Mouse (Mus musculus) midbrain, postnatal 0 days (tissue): ENCODE measurements around the gene Nup98. TPM values are rescaled to one million over a fixed set of nuclear protein-coding genes. Genes with fewer than 3 reads are reported as not detected.

ENCODE experiments used
- ATAC-seq: fragments of 200-750 bp; cut with Nextera tagmentation; 2 replicates; pipeline ENCODE4 v1.8.0; 2017; ENCODE audit warnings: moderate number of reproducible peaks, mild to moderate bottlenecking, moderate TSS enrichment, moderate library complexity; ENCODE audit not compliant: low FRiP score
- DNase-seq: peaks from one replicate; pipeline ENCODE4 v3.0.0-alpha.2; 2015; ENCODE audit warnings: low spot score
- H3K27ac ChIP-seq: fragments of 300-500 bp; sonication (generic); 2 replicates; pipeline ENCODE4 v1.5.1; 2014; ENCODE audit warnings: low read depth, mild to moderate bottlenecking, low read length, mixed read lengths
- H3K27me3 ChIP-seq: fragments of 300-500 bp; sonication (generic); 2 replicates; pipeline ENCODE4 v1.6.1; 2014; ENCODE audit warnings: low read length, control low read depth, mixed read lengths; ENCODE audit not compliant: insufficient read depth
- H3K36me3 ChIP-seq: fragments of 300-500 bp; sonication (generic); 2 replicates; pipeline ENCODE4 v1.6.1; 2014; ENCODE audit warnings: low read length, control low read depth, mixed read lengths; ENCODE audit not compliant: insufficient read depth
- H3K4me1 ChIP-seq: fragments of 300-500 bp; sonication (generic); 2 replicates; pipeline ENCODE4 v1.6.1; 2014; ENCODE audit warnings: mild to moderate bottlenecking, control low read depth, antibody characterized with exemption, low read length, mixed read lengths; ENCODE audit not compliant: insufficient read depth
- H3K4me2 ChIP-seq: fragments of 300-500 bp; sonication (generic); 2 replicates; pipeline ENCODE4 v1.6.1; 2014; ENCODE audit warnings: low read depth, mild to moderate bottlenecking, low read length, mixed read lengths; ENCODE audit not compliant: poor library complexity, severe bottlenecking
- H3K4me3 ChIP-seq: fragments of 300-500 bp; sonication (generic); 2 replicates; pipeline ENCODE4 v1.5.1; 2014; ENCODE audit warnings: low read depth, mild to moderate bottlenecking, low read length, moderate library complexity
- H3K9ac ChIP-seq: fragments of 300-500 bp; sonication (generic); replicated peaks from 2 replicates; pipeline ENCODE4 v1.6.1; 2014; ENCODE audit warnings: mild to moderate bottlenecking, low read length, moderate library complexity, mixed read lengths; ENCODE audit not compliant: poor library complexity, severe bottlenecking
- H3K9me3 ChIP-seq: fragments of 300-500 bp; sonication (generic); 2 replicates; pipeline ENCODE4 v1.6.1; 2016; ENCODE audit warnings: low read length, control low read depth
- CTCF ChIP-seq: IDR thresholded peaks from 2 replicates; pipeline ENCODE4 v1.5.1; 2016; ENCODE audit warnings: antibody characterized with exemption, mild to moderate bottlenecking
- WGBS: fragments of 180-500 bp; shearing (Covaris S2); extraction: QIAGEN DNeasy Blood & Tissue Kit; methylation state at CpG from one replicate; pipeline ENCODE4 v1.1.7; 2014; 5-methylcytosine and 5-hydroxymethylcytosine counted together
- polyA plus RNA-seq: library from polyadenylated mRNA; unstranded; fragments of >200 nt; fragmentation: Nextera tagmentation; extraction: Ambion mirVana; gene quantifications from 2 replicates; pipeline ENCODE4 v1.2.1, GENCODE M21; 2015
- total RNA-seq: library from RNA; depleted of rRNA; stranded (reverse); fragments of >200 nt; gene quantifications from 2 replicates; pipeline ENCODE4 v1.2.3, GENCODE M21; 2014; rRNA removed

Nup98 gene
- total RNA-seq (36.3 and 39.5 TPM in 2 replicates), polyA plus RNA-seq (10.0 and 10.2 TPM in 2 replicates)

- peak; percentile 19 for TF ChIP-seq CTCF
- H3K4me3 ChIP-seq, result peak within 1 kb of the TSS; percentile 61
- ATAC-seq (peak; percentile 99), DNase-seq (peak; percentile 99)
- peaks cover 10% of the 10 kb centered on the region for H3K4me1 ChIP-seq
- H3K36me3 ChIP-seq, result no peaks in the 10 kb centered on the region
- peak within 1 kb of the TSS; percentile 64 for H3K9ac ChIP-seq
- H3K4me2 ChIP-seq, result peak within 1 kb of the TSS; percentile 72
- peak within 1 kb of the TSS; percentile 94 for H3K27ac ChIP-seq
- H3K9me3 ChIP-seq, result no peaks in the 10 kb centered on the region
- no peaks in the 10 kb centered on the region for H3K27me3 ChIP-seq
- WGBS, result under 1% methylated on average over 75 of the region's 87 CpGs
These were observed at the start of gene Nup98, which contains the start of gene Pgap2 for GRCm38 (mm10) chr7:102209756-102210721. Gene Nup98 (minus strand): TSS chr7:102210176. Gene Pgap2 (plus strand): TSS chr7:102210208.

- ATAC-seq (no peak), DNase-seq (no peak)
- no peak for TF ChIP-seq CTCF
- WGBS, result 79% methylated on average over 3 of the region's 3 CpGs
- Histone ChIP-seq H3K4me2 (no peak overlapping the region), H3K9ac (no peak overlapping the region), H3K9me3 (no peaks in the 10 kb centered on the region), H3K4me3 (no peak overlapping the region), H3K27ac (no peak overlapping the region), H3K4me1 (no peaks in the 10 kb centered on the region), H3K36me3 (no peaks in the 10 kb centered on the region), H3K27me3 (no peaks in the 10 kb centered on the region)
These were observed 48.8 kb upstream of the Nup98 start for GRCm38 (mm10) chr7:102258753-102259152.

GRCm38 (mm10) chr7:102258189-102258588 lies 48.2 kb upstream of the Nup98 start:
- no peaks in the 10 kb centered on the region for H3K36me3 ChIP-seq
- H3K4me2 ChIP-seq, result no peak overlapping the region
- DNase-seq (peak; percentile 85), ATAC-seq (peak; percentile 45; the same call in 1 of the 2 replicates)
- H3K9ac ChIP-seq, result no peak overlapping the region
- peak; percentile 82 for TF ChIP-seq CTCF
- H3K4me3 ChIP-seq, result no peak overlapping the region
- 17% methylated on average over 4 of the region's 4 CpGs for WGBS
- H3K9me3 ChIP-seq, result no peaks in the 10 kb centered on the region
- no peaks in the 10 kb centered on the region for H3K27me3 ChIP-seq
- H3K27ac ChIP-seq, result no peak overlapping the region
- no peaks in the 10 kb centered on the region for H3K4me1 ChIP-seq

GRCm38 (mm10) chr7:102256636-102257035 lies 46.7 kb upstream of the Nup98 start:
- no peak overlapping the region for H3K27ac ChIP-seq
- no peaks in the 10 kb centered on the region for H3K36me3 ChIP-seq
- WGBS, result 79% methylated on average over 3 of the region's 3 CpGs
- H3K4me2 ChIP-seq, result no peak overlapping the region
- no peak overlapping the region for H3K4me3 ChIP-seq
- H3K9me3 ChIP-seq, result no peaks in the 10 kb centered on the region
- no peak for ATAC-seq
- DNase-seq, result no peak
- no peak overlapping the region for H3K9ac ChIP-seq
- H3K4me1 ChIP-seq, result no peaks in the 10 kb centered on the region
- no peaks in the 10 kb centered on the region for H3K27me3 ChIP-seq
- no peak for TF ChIP-seq CTCF

- Histone ChIP-seq H3K4me2 (no peak within 1 kb of the TSS), H3K4me3 (no peak within 1 kb of the TSS), H3K27ac (no peak within 1 kb of the TSS), H3K4me1 (no peaks in the 10 kb centered on the region), H3K27me3 (no peaks in the 10 kb centered on the region), H3K9ac (no peak within 1 kb of the TSS), H3K36me3 (no peaks in the 10 kb centered on the region), H3K9me3 (no peaks in the 10 kb centered on the region)
- no peak for TF ChIP-seq CTCF
- ATAC-seq (no peak), DNase-seq (no peak)
- WGBS, result 83% methylated on average over 3 of the region's 3 CpGs
These were observed 46.0 kb upstream of the Nup98 start, which contains the start of gene Rhog for GRCm38 (mm10) chr7:102255954-102256353. Gene Rhog (minus strand): TSS chr7:102256054.

- TF ChIP-seq CTCF, result no peak
- no peak overlapping the region for H3K27ac ChIP-seq
- H3K4me2 ChIP-seq, result no peak overlapping the region
- H3K36me3 ChIP-seq, result no peaks in the 10 kb centered on the region
- ATAC-seq (no peak), DNase-seq (no peak)
- H3K4me1 ChIP-seq, result no peaks in the 10 kb centered on the region
- no peaks in the 10 kb centered on the region for H3K27me3 ChIP-seq
- no peak overlapping the region for H3K4me3 ChIP-seq
- WGBS, result 92% methylated on average over 1 of the region's 1 CpGs
- H3K9ac ChIP-seq, result no peak overlapping the region
- H3K9me3 ChIP-seq, result no peaks in the 10 kb centered on the region
These were observed 43.7 kb upstream of the Nup98 start for GRCm38 (mm10) chr7:102253631-102254030.
